Mouse (Mus musculus): ENCODE data around the gene Rsf1. TPM values are rescaled to one million over a fixed set of nuclear protein-coding genes. Genes with fewer than 3 reads are reported as not detected.

Gene Rsf1
- total RNA-seq, 2 experiments from 2014 or later, result 17.4 to 18.6 TPM

GRCm38 (mm10) chr7:97719078-97719477 is 139.4 kb downstream of the Rsf1 start:
- intact Hi-C loops (cut with DNase I), result no loop called here
- DNase-seq, result no peak

- no peak for DNase-seq
- intact Hi-C loops (cut with DNase I), result no loop called here
These were observed 140.4 kb downstream of the Rsf1 start for GRCm38 (mm10) chr7:97720109-97720508.

- intact Hi-C loops (cut with DNase I), result no loop called here
- no peak for DNase-seq
These were observed 142.7 kb downstream of the Rsf1 start for GRCm38 (mm10) chr7:97722278-97722918.

GRCm38 (mm10) chr7:97723646-97724538 is 144.2 kb downstream of the Rsf1 start:
- intact Hi-C loops (cut with DNase I), result no loop called here
- no peak for DNase-seq

- intact Hi-C loops (cut with DNase I), result no loop called here
- no peak for DNase-seq
These were observed 145.7 kb downstream of the Rsf1 start for GRCm38 (mm10) chr7:97725401-97725800.

GRCm38 (mm10) chr7:97726080-97726479 is 146.4 kb downstream of the Rsf1 start:
- intact Hi-C loops (cut with DNase I), result no loop called here
- DNase-seq, result no peak

- intact Hi-C loops (cut with DNase I), result no loop called here
- DNase-seq, result no peak
These were observed 147.1 kb downstream of the Rsf1 start for GRCm38 (mm10) chr7:97726778-97727177.

GRCm38 (mm10) chr7:97728666-97729614 is 149.3 kb downstream of the Rsf1 start:
- no peak for DNase-seq
- intact Hi-C loops (cut with DNase I), result no loop called here

- intact Hi-C loops (cut with DNase I), result no loop called here
- no peak for DNase-seq
These were observed 150.7 kb downstream of the Rsf1 start for GRCm38 (mm10) chr7:97730427-97730826.

- DNase-seq, result no peak
- intact Hi-C loops (cut with DNase I), result no loop called here
These were observed 153.9 kb downstream of the Rsf1 start for GRCm38 (mm10) chr7:97733606-97734005.

- no peak for DNase-seq
- intact Hi-C loops (cut with DNase I), result no loop called here
These were observed 155.3 kb downstream of the Rsf1 start for GRCm38 (mm10) chr7:97735021-97735420.

GRCm38 (mm10) chr7:97735886-97736420 is 156.3 kb downstream of the Rsf1 start:
- intact Hi-C loops (cut with DNase I), result no loop called here
- DNase-seq, result no peak

- intact Hi-C loops (cut with DNase I), result no loop called here
- DNase-seq, result no peak
These were observed 157.6 kb downstream of the Rsf1 start for GRCm38 (mm10) chr7:97737256-97737637.

GRCm38 (mm10) chr7:97737638-97738456 is 158.2 kb downstream of the Rsf1 start, which contains the start of gene Aqp11:
Gene Aqp11 (minus strand): TSS chr7:97738289.
- peak; percentile 88 to 89 for DNase-seq
- intact Hi-C loops (cut with DNase I), result no loop called here

GRCm38 (mm10) chr7:97740948-97741347 is 161.3 kb downstream of the Rsf1 start:
- intact Hi-C loops (cut with DNase I), result loop anchor here (10.0 kb wide), 1 partner anchor 344 kb away; no protein-coding TSS in a partner anchor

GRCm38 (mm10) chr7:97741756-97742291 is 162.1 kb downstream of the Rsf1 start:
- no peak for DNase-seq
- intact Hi-C loops (cut with DNase I), result loop anchor here (10.0 kb wide), 1 partner anchor 343 kb away; no protein-coding TSS in a partner anchor

More at GRCm38 (mm10) chr7:97740948-97741347, 161.3 kb downstream of the Rsf1 start:
- no peak for DNase-seq

Measured in heart, postnatal 14 days (tissue).